Mouse (Mus musculus): ENCODE data around the gene Rora. TPM values are rescaled to one million over a fixed set of nuclear protein-coding genes. Genes with fewer than 3 reads are reported as not detected.

Rora gene
- total RNA-seq, 2 experiments from 2014 or later, result 54.8 to 56.1 TPM

- DNase-seq, result no peak
Measured at GRCm38 (mm10) chr9:69141859-69142258, 488.3 kb downstream of the Rora start.

- DNase-seq, result no peak
Measured at GRCm38 (mm10) chr9:69146937-69147336, 493.4 kb downstream of the Rora start.

GRCm38 (mm10) chr9:69150224-69150623 lies 496.6 kb downstream of the Rora start:
- DNase-seq, result peak; percentile 51

GRCm38 (mm10) chr9:69154684-69155083 lies 501.1 kb downstream of the Rora start:
- peak; percentile 31 for DNase-seq

GRCm38 (mm10) chr9:69155836-69156595 lies 502.4 kb downstream of the Rora start:
- no peak for DNase-seq

GRCm38 (mm10) chr9:69160818-69161217 lies 507.2 kb downstream of the Rora start:
- DNase-seq, result no peak

GRCm38 (mm10) chr9:69164653-69165052 lies 511.1 kb downstream of the Rora start:
- peak; percentile 79 for DNase-seq

- no peak for DNase-seq
Measured at GRCm38 (mm10) chr9:69165096-69165836, 511.7 kb downstream of the Rora start.

GRCm38 (mm10) chr9:69174061-69174460 lies 520.5 kb downstream of the Rora start:
- DNase-seq, result no peak

- no peak for DNase-seq
Measured at GRCm38 (mm10) chr9:69174527-69175116, 521.0 kb downstream of the Rora start.

- no peak for DNase-seq
Measured at GRCm38 (mm10) chr9:69176988-69177387, 523.4 kb downstream of the Rora start.

GRCm38 (mm10) chr9:69179224-69179623 lies 525.6 kb downstream of the Rora start:
- no peak for DNase-seq

GRCm38 (mm10) chr9:69180961-69181360 lies 527.4 kb downstream of the Rora start:
- DNase-seq, result no peak

GRCm38 (mm10) chr9:69181411-69181810 lies 527.8 kb downstream of the Rora start:
- DNase-seq, result peak; percentile 63

- DNase-seq, result no peak
Measured at GRCm38 (mm10) chr9:69183888-69184287, 530.3 kb downstream of the Rora start.

- DNase-seq, result no peak
Measured at GRCm38 (mm10) chr9:69190726-69191125, 537.1 kb downstream of the Rora start.

- DNase-seq, result no peak
Measured at GRCm38 (mm10) chr9:69192446-69192845, 538.9 kb downstream of the Rora start.

- peak; percentile 73 for DNase-seq
Measured at GRCm38 (mm10) chr9:69194638-69195605, 541.3 kb downstream of the Rora start.

GRCm38 (mm10) chr9:69213796-69214195 lies 560.2 kb downstream of the Rora start:
- no peak for DNase-seq

GRCm38 (mm10) chr9:69224841-69225240 lies 571.3 kb downstream of the Rora start:
- no peak for DNase-seq

GRCm38 (mm10) chr9:69226424-69226823 lies 572.8 kb downstream of the Rora start:
- DNase-seq, result no peak

GRCm38 (mm10) chr9:69227806-69228205 lies 574.2 kb downstream of the Rora start:
- DNase-seq, result peak; percentile 72
